Mouse (Mus musculus): ENCODE measurements around the gene Rpl35. TPM values are rescaled to one million over a fixed set of nuclear protein-coding genes. Genes with fewer than 3 reads are reported as not detected.

Rpl35 gene
- total and polyA plus RNA-seq, 2 experiments from 2014 or later = 128 to 660 TPM

- DNase-seq (no peak), ATAC-seq (no peak)
- Histone ChIP-seq H3K27me3 (ENCODE audit: insufficient read depth, low read length) (no peaks in the 10 kb centered on the region), H3K4me2 (ENCODE audit: low read depth) (no peak overlapping the region), H3K4me1 (ENCODE audit: insufficient read depth) (peaks cover 9% of the 10 kb centered on the region), H3K9ac (no peak overlapping the region), H3K4me3 (ENCODE audit: low read depth, low read length) (no peak overlapping the region), H3K27ac (ENCODE audit: low read depth, low read length) (no peak overlapping the region), H3K36me3 (ENCODE audit: insufficient read depth) (peaks cover 38% of the 10 kb centered on the region), H3K9me3 (ENCODE audit: low read length) (no peaks in the 10 kb centered on the region)
- WGBS = 64% methylated on average over 4 of the region's 4 CpGs
- no peak for TF ChIP-seq CTCF (IDR thresholded peaks at IDR 0.05; ENCODE audit: low read depth)
Measured at GRCm38 (mm10) chr2:38999381-38999780, 6.0 kb downstream of the Rpl35 start.

GRCm38 (mm10) chr2:38997386-38998374 lies 7.7 kb downstream of the Rpl35 start, which contains the start of gene Wdr38:
Gene Wdr38 (plus strand): TSS chr2:38997476.
- peak; percentile 97 for TF ChIP-seq CTCF (IDR thresholded peaks at IDR 0.05; ENCODE audit: low read depth)
- Histone ChIP-seq H3K4me2 (ENCODE audit: low read depth) (peak within 1 kb of the TSS; percentile 50), H3K4me1 (ENCODE audit: insufficient read depth) (no peaks in the 10 kb centered on the region; the same call in 1 of the 2 replicates), H3K27me3 (ENCODE audit: insufficient read depth, low read length) (no peaks in the 10 kb centered on the region), H3K9ac (0 out of 2 replicates have a peak within 1 kb of the TSS, but pooled peaks have one; percentile 28), H3K4me3 (ENCODE audit: low read depth, low read length) (peak within 1 kb of the TSS; percentile 34), H3K27ac (ENCODE audit: low read depth, low read length) (no peak within 1 kb of the TSS), H3K9me3 (ENCODE audit: low read length) (no peaks in the 10 kb centered on the region), H3K36me3 (ENCODE audit: insufficient read depth) (peaks cover 32% of the 10 kb centered on the region)
- WGBS = 15% methylated on average over 33 of the region's 33 CpGs
- DNase-seq (peak; percentile 92), ATAC-seq (peak; percentile 97)

DNA sequence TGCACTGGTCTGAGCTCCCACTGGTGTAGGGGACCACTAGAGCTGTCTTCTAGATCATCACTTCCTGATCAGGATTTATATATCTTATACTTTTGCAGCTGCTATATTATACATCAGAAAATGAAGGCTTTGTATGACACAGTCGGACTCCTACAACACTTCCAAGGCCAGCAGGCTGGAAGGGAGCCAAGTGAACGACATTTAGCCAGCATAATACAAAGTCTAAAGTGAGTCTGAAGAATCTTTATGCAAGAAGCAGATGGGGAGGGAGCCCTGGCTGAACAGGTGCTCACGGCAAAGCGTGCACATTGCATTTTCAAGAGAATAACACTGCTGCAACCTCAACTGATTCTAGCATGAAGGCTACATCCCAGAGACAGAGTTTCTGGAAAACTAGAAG lies 13.0 kb downstream of the Rpl35 start:
- H3K36me3 ChIP-seq (ENCODE audit: insufficient read depth) = no peaks in the 10 kb centered on the region
- no peaks in the 10 kb centered on the region for H3K9me3 ChIP-seq (ENCODE audit: low read length)
- H3K27ac ChIP-seq (ENCODE audit: low read depth, low read length) = no peak overlapping the region
- H3K27me3 ChIP-seq (ENCODE audit: insufficient read depth, low read length) = no peaks in the 10 kb centered on the region
- TF ChIP-seq CTCF (IDR thresholded peaks at IDR 0.05; ENCODE audit: low read depth) = no peak
- WGBS = 30% methylated on average over 4 of the region's 4 CpGs
- ATAC-seq = no peak
- DNase-seq = no peak
- H3K4me2 ChIP-seq (ENCODE audit: low read depth) = no peak overlapping the region
- H3K9ac ChIP-seq = no peak overlapping the region
- no peak overlapping the region for H3K4me3 ChIP-seq (ENCODE audit: low read depth, low read length)
- H3K4me1 ChIP-seq (ENCODE audit: insufficient read depth) = no peaks in the 10 kb centered on the region

DNA sequence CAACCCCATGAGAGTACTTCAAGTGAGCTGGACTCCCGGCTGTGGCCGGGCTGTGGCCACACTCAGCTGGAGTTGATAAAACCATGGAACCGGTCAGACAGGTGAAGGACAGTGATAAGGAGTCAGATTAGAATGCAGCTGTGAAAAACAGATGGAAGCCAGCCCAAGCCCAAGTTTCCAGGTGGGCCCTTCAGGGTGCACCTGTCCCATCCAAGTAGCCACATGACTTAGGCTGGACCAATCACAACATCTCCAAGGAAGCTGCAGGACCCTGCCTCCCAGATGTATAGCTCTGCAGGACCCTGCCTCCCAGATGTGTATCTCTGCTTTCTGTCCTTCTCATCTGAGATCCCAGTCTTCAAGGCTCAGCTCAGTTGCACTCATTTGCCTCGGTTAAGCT lies 13.4 kb downstream of the Rpl35 start:
- Histone ChIP-seq H3K4me1 (ENCODE audit: insufficient read depth) (no peaks in the 10 kb centered on the region), H3K4me2 (ENCODE audit: low read depth) (no peak overlapping the region), H3K9ac (no peak overlapping the region), H3K27me3 (ENCODE audit: insufficient read depth, low read length) (no peaks in the 10 kb centered on the region), H3K9me3 (ENCODE audit: low read length) (no peaks in the 10 kb centered on the region), H3K36me3 (ENCODE audit: insufficient read depth) (no peaks in the 10 kb centered on the region), H3K4me3 (ENCODE audit: low read depth, low read length) (no peak overlapping the region), H3K27ac (ENCODE audit: low read depth, low read length) (no peak overlapping the region)
- no peak for TF ChIP-seq CTCF (IDR thresholded peaks at IDR 0.05; ENCODE audit: low read depth)
- 75% methylated on average over 4 of the region's 4 CpGs for WGBS
- DNase-seq (no peak), ATAC-seq (no peak)

- WGBS = 87% methylated on average over 2 of the region's 2 CpGs
- ATAC-seq (no peak), DNase-seq (no peak)
- no peak overlapping the region for H3K9ac ChIP-seq
- no peaks in the 10 kb centered on the region for H3K9me3 ChIP-seq (ENCODE audit: low read length)
- no peak overlapping the region for H3K4me2 ChIP-seq (ENCODE audit: low read depth)
- no peak overlapping the region for H3K4me3 ChIP-seq (ENCODE audit: low read depth, low read length)
- no peaks in the 10 kb centered on the region for H3K36me3 ChIP-seq (ENCODE audit: insufficient read depth)
- no peak for TF ChIP-seq CTCF (IDR thresholded peaks at IDR 0.05; ENCODE audit: low read depth)
- H3K27me3 ChIP-seq (ENCODE audit: insufficient read depth, low read length) = no peaks in the 10 kb centered on the region
- H3K27ac ChIP-seq (ENCODE audit: low read depth, low read length) = no peak overlapping the region
- H3K4me1 ChIP-seq (ENCODE audit: insufficient read depth) = no peaks in the 10 kb centered on the region
Measured at GRCm38 (mm10) chr2:38988929-38989328, 16.5 kb downstream of the Rpl35 start.

- WGBS = 84% methylated on average over 6 of the region's 6 CpGs
- Histone ChIP-seq H3K27ac (ENCODE audit: low read depth, low read length) (no peak overlapping the region), H3K4me1 (ENCODE audit: insufficient read depth) (no peaks in the 10 kb centered on the region), H3K9me3 (ENCODE audit: low read length) (no peaks in the 10 kb centered on the region), H3K36me3 (ENCODE audit: insufficient read depth) (no peaks in the 10 kb centered on the region), H3K4me3 (ENCODE audit: low read depth, low read length) (no peak overlapping the region), H3K4me2 (ENCODE audit: low read depth) (no peak overlapping the region), H3K9ac (no peak overlapping the region), H3K27me3 (ENCODE audit: insufficient read depth, low read length) (no peaks in the 10 kb centered on the region)
- no peak for TF ChIP-seq CTCF (IDR thresholded peaks at IDR 0.05; ENCODE audit: low read depth)
- no peak for DNase-seq
- no peak for ATAC-seq
Measured at GRCm38 (mm10) chr2:38987803-38988510, 17.5 kb downstream of the Rpl35 start.

DNA sequence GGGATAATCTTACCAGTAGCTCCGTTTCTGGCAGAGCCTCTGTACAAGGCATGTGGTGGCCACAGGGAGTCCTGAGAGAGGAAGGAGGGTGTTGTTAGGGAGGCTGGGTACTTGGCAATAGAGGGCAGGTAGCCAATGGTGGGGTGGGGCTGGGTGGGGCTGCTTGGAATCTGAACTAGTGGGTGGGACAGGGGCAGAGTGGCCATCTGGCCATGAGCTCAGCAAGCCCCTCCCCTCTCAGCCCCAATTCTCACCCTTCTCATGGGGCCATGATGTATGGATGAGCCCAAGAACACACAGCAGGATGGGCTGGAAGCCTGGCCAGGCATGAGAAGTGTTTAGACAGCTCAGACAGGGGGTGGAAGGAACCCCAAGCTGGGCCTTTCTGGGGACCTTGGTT lies 18.1 kb downstream of the Rpl35 start:
- 69% methylated on average over 1 of the region's 1 CpGs for WGBS
- Histone ChIP-seq H3K27me3 (ENCODE audit: insufficient read depth, low read length) (no peaks in the 10 kb centered on the region), H3K4me2 (ENCODE audit: low read depth) (no peak overlapping the region), H3K9me3 (ENCODE audit: low read length) (no peaks in the 10 kb centered on the region), H3K9ac (no peak overlapping the region), H3K27ac (ENCODE audit: low read depth, low read length) (no peak overlapping the region), H3K4me1 (ENCODE audit: insufficient read depth) (no peaks in the 10 kb centered on the region), H3K4me3 (ENCODE audit: low read depth, low read length) (no peak overlapping the region), H3K36me3 (ENCODE audit: insufficient read depth) (no peaks in the 10 kb centered on the region)
- ATAC-seq (no peak), DNase-seq (no peak)
- TF ChIP-seq CTCF (IDR thresholded peaks at IDR 0.05; ENCODE audit: low read depth) = no peak
